Mouse (Mus musculus) hindbrain, embryonic 11.5 days (tissue): Measurements from ENCODE around the gene Stard7. TPM values are rescaled to one million over a fixed set of nuclear protein-coding genes. Genes with fewer than 3 reads are reported as not detected.

Experiments used
- ATAC-seq: fragments of 200-750 bp; cut with Nextera tagmentation; 2 replicates; pipeline ENCODE4 v1.8.0; 2017; ENCODE audit warnings: mild to moderate bottlenecking, moderate TSS enrichment, moderate library complexity; ENCODE audit not compliant: low FRiP score
- DNase-seq: peaks from one replicate; pipeline ENCODE4 v3.0.0-alpha.2; 2015; ENCODE audit warnings: low spot score
- H3K27ac ChIP-seq: fragments of 300-500 bp; sonication (generic); 2 replicates; pipeline ENCODE4 v1.5.1; 2014; ENCODE audit warnings: mild to moderate bottlenecking, low read depth, low read length
- H3K27me3 ChIP-seq: fragments of 300-500 bp; sonication (generic); 2 replicates; pipeline ENCODE4 v1.6.1; 2014; ENCODE audit warnings: mild to moderate bottlenecking, low read length, moderate library complexity, mixed read lengths; ENCODE audit not compliant: control insufficient read depth, insufficient read depth
- H3K36me3 ChIP-seq: fragments of 300-500 bp; sonication (generic); 2 replicates; pipeline ENCODE4 v1.6.1; 2014; ENCODE audit warnings: mild to moderate bottlenecking, low read length, moderate library complexity, mixed read lengths; ENCODE audit not compliant: control insufficient read depth, insufficient read depth
- H3K4me1 ChIP-seq: fragments of 300-500 bp; sonication (generic); replicated peaks from 2 replicates; pipeline ENCODE4 v1.6.1; 2014; ENCODE audit warnings: low read length, mixed read lengths; ENCODE audit not compliant: control insufficient read depth, insufficient read depth
- H3K4me2 ChIP-seq: fragments of 300-500 bp; sonication (generic); replicated peaks from 2 replicates; pipeline ENCODE4 v1.6.1; 2014; ENCODE audit warnings: mild to moderate bottlenecking, low read depth, low read length
- H3K4me3 ChIP-seq: fragments of 300-500 bp; sonication (generic); 2 replicates; pipeline ENCODE4 v1.5.1; 2014; ENCODE audit warnings: low read depth, low read length
- H3K9ac ChIP-seq: fragments of 300-500 bp; sonication (generic); 2 replicates; pipeline ENCODE4 v1.6.1; 2014; ENCODE audit warnings: low read depth, low read length
- H3K9me3 ChIP-seq: fragments of 300-500 bp; sonication (generic); 2 replicates; pipeline ENCODE4 v1.6.1; 2016; ENCODE audit warnings: low read length; ENCODE audit not compliant: control insufficient read depth
- WGBS: fragments of 180-500 bp; shearing (Covaris S2); extraction: QIAGEN DNeasy Blood & Tissue Kit; methylation state at CpG from one replicate; pipeline ENCODE4 v1.1.7; 2014; 5-methylcytosine and 5-hydroxymethylcytosine counted together
- polyA plus RNA-seq: library from polyadenylated mRNA; unstranded; fragments of >200 nt; fragmentation: Nextera tagmentation; extraction: Ambion mirVana; gene quantifications from 2 replicates; pipeline ENCODE4 v1.2.1, GENCODE M21; 2014

The Stard7 gene
- polyA plus RNA-seq, 1 experiment from 2014 or later = 79.5 TPM

DNA sequence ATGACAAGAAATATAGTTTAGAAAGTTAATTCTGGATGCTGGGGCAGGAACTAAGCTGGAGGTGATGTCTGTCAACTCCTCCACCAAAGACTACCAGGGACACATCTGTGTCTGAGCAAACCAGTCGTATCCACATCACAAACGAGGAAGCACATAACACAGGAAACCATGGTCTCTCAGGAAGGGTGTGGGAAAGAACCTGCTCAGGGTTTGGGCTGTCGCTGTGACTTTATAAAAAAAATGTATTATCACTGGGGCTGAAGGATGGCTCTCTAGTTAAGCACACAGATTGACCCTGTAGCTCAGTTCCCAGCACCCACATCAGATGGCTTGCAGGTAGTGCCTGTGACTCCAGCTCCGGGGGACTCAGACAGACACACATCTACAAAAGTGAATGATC is 49.1 kb downstream of the Stard7 start:
- no peak overlapping the region for H3K4me2 ChIP-seq
- no peaks in the 10 kb centered on the region for H3K9me3 ChIP-seq
- H3K4me1 ChIP-seq = no peaks in the 10 kb centered on the region
- no peak for DNase-seq
- no peaks in the 10 kb centered on the region for H3K27me3 ChIP-seq
- no peak overlapping the region for H3K9ac ChIP-seq
- H3K4me3 ChIP-seq = no peak overlapping the region
- no peak overlapping the region for H3K27ac ChIP-seq
- H3K36me3 ChIP-seq = no peaks in the 10 kb centered on the region
- 83% methylated on average over 4 of the region's 4 CpGs for WGBS
- ATAC-seq = no peak

- WGBS = 86% methylated on average over 6 of the region's 6 CpGs
- DNase-seq (no peak), ATAC-seq (no peak)
- no peaks in the 10 kb centered on the region for H3K9me3 ChIP-seq
- no peak overlapping the region for H3K9ac ChIP-seq
- H3K4me3 ChIP-seq = no peak overlapping the region
- H3K27me3 ChIP-seq = no peaks in the 10 kb centered on the region
- H3K4me1 ChIP-seq = no peaks in the 10 kb centered on the region
- no peak overlapping the region for H3K27ac ChIP-seq
- H3K36me3 ChIP-seq = no peaks in the 10 kb centered on the region
- H3K4me2 ChIP-seq = no peak overlapping the region
Measured at GRCm38 (mm10) chr2:127322671-127323285, 52.8 kb downstream of the Stard7 start.

GRCm38 (mm10) chr2:127323667-127324066 is 53.6 kb downstream of the Stard7 start:
- H3K36me3 ChIP-seq = no peaks in the 10 kb centered on the region
- ATAC-seq (no peak), DNase-seq (no peak)
- WGBS = 77% methylated on average over 1 of the region's 1 CpGs
- H3K9me3 ChIP-seq = no peaks in the 10 kb centered on the region
- no peak overlapping the region for H3K4me3 ChIP-seq
- no peaks in the 10 kb centered on the region for H3K27me3 ChIP-seq
- no peak overlapping the region for H3K4me2 ChIP-seq
- no peak overlapping the region for H3K9ac ChIP-seq
- no peak overlapping the region for H3K27ac ChIP-seq
- no peaks in the 10 kb centered on the region for H3K4me1 ChIP-seq

GRCm38 (mm10) chr2:127324456-127324855 is 54.4 kb downstream of the Stard7 start:
- no peak for DNase-seq
- H3K36me3 ChIP-seq = no peaks in the 10 kb centered on the region
- H3K4me3 ChIP-seq = no peak overlapping the region
- H3K4me1 ChIP-seq = no peaks in the 10 kb centered on the region
- no peak overlapping the region for H3K27ac ChIP-seq
- no peaks in the 10 kb centered on the region for H3K27me3 ChIP-seq
- H3K9me3 ChIP-seq = no peaks in the 10 kb centered on the region
- no peak for ATAC-seq
- WGBS = 78% methylated on average over 7 of the region's 7 CpGs
- no peak overlapping the region for H3K9ac ChIP-seq
- H3K4me2 ChIP-seq = no peak overlapping the region

DNA sequence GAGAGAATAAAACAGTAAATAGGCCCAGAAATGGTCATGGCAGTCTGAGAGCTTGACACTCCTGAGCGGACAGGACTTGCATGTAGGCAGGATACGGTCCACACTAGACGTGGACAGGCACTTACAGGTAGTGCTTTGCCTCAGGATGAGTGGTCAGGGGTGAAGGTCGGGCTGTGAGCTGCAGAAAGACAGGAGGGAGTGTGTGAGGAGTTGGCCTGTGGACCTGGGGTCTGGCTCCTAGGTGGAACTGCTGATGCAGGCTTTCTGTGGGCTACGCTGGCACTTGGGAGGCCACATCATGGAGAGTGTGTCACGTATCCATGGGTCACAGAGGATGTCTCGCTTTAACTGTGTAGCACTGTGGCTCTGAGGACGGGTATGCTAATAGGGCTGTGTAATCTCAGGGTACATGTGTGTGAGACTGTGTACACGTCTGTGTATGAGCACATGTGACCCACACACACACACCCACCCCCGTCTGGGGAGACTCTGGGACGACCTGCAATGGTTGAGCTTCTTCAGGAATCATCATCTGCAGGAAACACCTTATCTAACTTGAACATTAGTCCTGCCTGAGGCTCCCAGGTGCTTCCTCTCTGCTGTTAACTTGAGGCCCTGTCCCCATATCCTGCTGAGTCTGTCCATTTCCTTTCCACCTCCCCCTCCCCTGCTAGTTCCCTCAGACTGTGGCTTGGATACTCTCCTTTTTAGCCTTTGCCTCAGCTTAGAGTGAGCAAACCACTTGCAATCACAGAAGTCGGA is 58.3 kb downstream of the Stard7 start:
- H3K27me3 ChIP-seq = no peaks in the 10 kb centered on the region
- H3K27ac ChIP-seq = no peak overlapping the region
- DNase-seq (no peak), ATAC-seq (no peak)
- H3K4me1 ChIP-seq = no peaks in the 10 kb centered on the region
- H3K4me2 ChIP-seq = no peak overlapping the region
- no peak overlapping the region for H3K9ac ChIP-seq
- no peaks in the 10 kb centered on the region for H3K36me3 ChIP-seq
- WGBS = 76% methylated on average over 12 of the region's 12 CpGs
- H3K4me3 ChIP-seq = no peak overlapping the region
- H3K9me3 ChIP-seq = no peaks in the 10 kb centered on the region

GRCm38 (mm10) chr2:127332807-127333570 is 63.0 kb downstream of the Stard7 start:
- Histone ChIP-seq H3K9me3 (no peaks in the 10 kb centered on the region), H3K4me2 (no peak overlapping the region), H3K4me3 (no peak overlapping the region), H3K27me3 (peaks cover 29% of the 10 kb centered on the region), H3K36me3 (no peaks in the 10 kb centered on the region), H3K4me1 (no peaks in the 10 kb centered on the region), H3K9ac (no peak overlapping the region), H3K27ac (no peak overlapping the region)
- DNase-seq (no peak), ATAC-seq (no peak)
- WGBS = 69% methylated on average over 14 of the region's 14 CpGs

DNA sequence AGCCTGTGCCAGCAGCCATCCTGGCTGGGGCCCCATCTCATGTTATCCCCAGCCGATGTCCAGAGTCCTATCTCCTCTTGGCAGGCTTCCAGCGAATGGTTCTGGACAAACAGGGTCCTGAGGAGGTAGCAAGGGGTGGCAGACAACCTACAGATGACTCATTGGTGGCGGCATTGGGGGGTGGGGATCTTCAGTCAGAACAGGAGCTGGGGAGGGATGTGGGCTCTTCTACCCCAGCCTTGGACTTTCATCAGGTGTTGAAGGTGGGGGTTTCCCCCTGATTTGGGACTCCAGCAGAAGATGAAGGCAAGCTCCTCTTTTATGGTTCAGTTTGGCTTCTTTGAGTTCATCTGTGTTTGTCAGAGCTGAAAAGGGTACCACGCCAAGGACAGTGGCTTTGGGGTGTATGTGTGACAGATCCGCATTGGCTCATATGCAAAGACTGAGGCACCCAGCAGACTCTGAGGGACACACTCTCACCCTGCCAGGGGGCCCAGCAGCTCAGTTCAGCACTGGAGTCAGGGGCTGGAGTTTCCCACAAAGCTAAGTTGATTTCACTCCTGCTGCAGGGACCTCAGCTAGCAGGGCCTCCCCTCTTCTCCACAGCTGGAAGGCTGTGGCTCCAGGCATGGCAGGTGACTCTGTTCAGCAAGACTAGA is 64.1 kb downstream of the Stard7 start:
- Histone ChIP-seq H3K36me3 (no peaks in the 10 kb centered on the region), H3K27ac (no peak overlapping the region), H3K4me3 (no peak overlapping the region), H3K9me3 (no peaks in the 10 kb centered on the region), H3K4me1 (no peaks in the 10 kb centered on the region), H3K4me2 (no peak overlapping the region), H3K27me3 (peaks cover 29% of the 10 kb centered on the region), H3K9ac (no peak overlapping the region)
- WGBS = 78% methylated on average over 5 of the region's 5 CpGs
- DNase-seq (no peak), ATAC-seq (no peak)

GRCm38 (mm10) chr2:127335078-127335541 is 65.1 kb downstream of the Stard7 start:
- DNase-seq = no peak
- H3K27ac ChIP-seq = no peak overlapping the region
- H3K27me3 ChIP-seq = peaks cover 29% of the 10 kb centered on the region
- H3K36me3 ChIP-seq = no peaks in the 10 kb centered on the region
- H3K4me2 ChIP-seq = no peak overlapping the region
- no peaks in the 10 kb centered on the region for H3K9me3 ChIP-seq
- 54% methylated on average over 11 of the region's 11 CpGs for WGBS
- no peaks in the 10 kb centered on the region for H3K4me1 ChIP-seq
- H3K9ac ChIP-seq = no peak overlapping the region
- no peak overlapping the region for H3K4me3 ChIP-seq
- ATAC-seq = no peak
